Mouse (Mus musculus) embryonic fibroblast, embryonic 13.5 days (primary cell): Measurements from ENCODE around the gene Pi4ka. TPM values are rescaled to one million over a fixed set of nuclear protein-coding genes. Genes with fewer than 3 reads are reported as not detected.

Source experiments
- H3K27ac ChIP-seq: 2 replicates; pipeline ENCODE4 v1.5.1; 2012; ENCODE audit warnings: low read length, control low read depth, inconsistent platforms; ENCODE audit not compliant: insufficient read depth
- H3K4me1 ChIP-seq: 2 replicates; pipeline ENCODE4 v1.6.1; 2011; ENCODE audit warnings: low read length; ENCODE audit not compliant: control insufficient read depth, insufficient read depth
- H3K4me3 ChIP-seq: 2 replicates; pipeline ENCODE4 v1.5.1; 2011; ENCODE audit warnings: mild to moderate bottlenecking, control low read depth, low read length; ENCODE audit not compliant: insufficient read depth
- CTCF ChIP-seq: IDR thresholded peaks from 2 replicates; pipeline ENCODE4 v1.5.1; 2011; ENCODE audit warnings: mild to moderate bottlenecking, control low read depth, low read length, moderate library complexity, borderline replicate concordance; ENCODE audit not compliant: insufficient read depth
- POLR2A ChIP-seq: IDR thresholded peaks from 2 replicates; pipeline ENCODE4 v1.6.1; 2011; ENCODE audit warnings: low read depth, mild to moderate bottlenecking, control low read depth, low read length, moderate library complexity
- polyA plus RNA-seq: library from polyadenylated mRNA; stranded (reverse); fragments of >200 nt; gene quantifications from 2 replicates; pipeline ENCODE4 v1.2.4, GENCODE M21; 2011; ENCODE audit warnings: low read depth; ENCODE audit not compliant: missing spikeins, insufficient read length

Gene Pi4ka
- 58.4 and 59.3 TPM in 2 replicates for polyA plus RNA-seq

DNA sequence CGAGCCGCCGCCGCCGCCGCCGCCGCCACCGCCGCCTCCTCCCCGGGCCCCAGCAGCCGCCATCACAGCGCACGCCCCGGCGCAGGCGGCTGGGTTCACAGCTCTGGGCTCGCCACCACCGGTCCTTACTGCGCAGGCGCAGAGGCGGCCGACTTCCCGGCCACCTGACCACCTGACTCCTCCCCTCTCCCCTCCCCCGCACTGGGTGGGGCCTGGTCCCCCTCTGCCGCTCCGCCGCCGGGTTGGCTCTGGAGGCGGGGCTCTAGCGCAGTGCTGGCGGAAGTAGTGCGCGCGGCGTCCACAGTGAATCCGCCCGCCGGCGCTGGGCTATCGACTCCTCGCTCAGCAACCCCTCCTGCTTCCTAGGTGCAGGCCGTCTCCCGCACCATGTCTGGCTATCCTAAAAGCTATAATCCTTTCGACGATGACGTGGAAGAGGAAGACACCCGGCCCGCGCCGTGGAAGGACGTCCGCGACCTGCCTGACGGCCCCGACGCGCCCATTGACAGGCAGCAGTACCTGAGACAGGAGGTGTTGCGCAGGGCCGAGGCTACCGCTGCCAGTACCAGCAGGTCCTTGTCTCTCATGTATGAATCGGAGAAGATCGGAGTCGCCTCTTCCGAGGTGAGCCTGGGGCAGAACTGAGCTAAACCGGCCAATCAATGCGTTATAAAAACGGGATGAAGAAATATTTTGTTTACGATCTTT lies at the start of gene Pi4ka, which contains the start of gene Snap29:
TSS of gene Pi4ka (minus strand) at position 579 of the 708 bp plus-strand sequence.
TSS of gene Snap29 (plus strand) at position 251 of the 708 bp plus-strand sequence.
- Histone ChIP-seq H3K4me3 (peak within 1 kb of the TSS; percentile 97), H3K4me1 (peaks cover 20% of the 10 kb centered on the region), H3K27ac (peak within 1 kb of the TSS; percentile 44; the same call in 1 of the 2 replicates)
- TF ChIP-seq CTCF (no peak), POLR2A (peak; percentile 73)

DNA sequence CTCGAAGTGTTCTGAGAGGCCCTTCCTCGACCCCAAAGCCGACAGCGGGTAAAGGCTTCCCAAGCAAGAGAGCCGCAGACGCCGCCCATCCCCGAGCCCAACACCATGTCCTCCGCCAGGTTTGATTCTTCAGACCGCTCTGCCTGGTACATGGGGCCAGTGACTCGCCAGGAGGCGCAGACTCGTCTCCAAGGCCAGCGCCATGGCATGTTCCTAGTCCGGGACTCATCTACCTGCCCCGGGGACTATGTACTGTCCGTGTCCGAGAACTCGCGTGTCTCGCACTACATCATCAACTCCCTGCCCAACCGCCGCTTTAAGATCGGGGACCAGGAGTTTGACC lies 46.2 kb upstream of the Pi4ka start:
- H3K27ac ChIP-seq = peak overlapping the region; percentile 44
- peaks cover 15% of the 10 kb centered on the region for H3K4me1 ChIP-seq
- TF ChIP-seq POLR2A (no peak), CTCF (no peak)
- H3K4me3 ChIP-seq = peak overlapping the region; percentile 96

DNA sequence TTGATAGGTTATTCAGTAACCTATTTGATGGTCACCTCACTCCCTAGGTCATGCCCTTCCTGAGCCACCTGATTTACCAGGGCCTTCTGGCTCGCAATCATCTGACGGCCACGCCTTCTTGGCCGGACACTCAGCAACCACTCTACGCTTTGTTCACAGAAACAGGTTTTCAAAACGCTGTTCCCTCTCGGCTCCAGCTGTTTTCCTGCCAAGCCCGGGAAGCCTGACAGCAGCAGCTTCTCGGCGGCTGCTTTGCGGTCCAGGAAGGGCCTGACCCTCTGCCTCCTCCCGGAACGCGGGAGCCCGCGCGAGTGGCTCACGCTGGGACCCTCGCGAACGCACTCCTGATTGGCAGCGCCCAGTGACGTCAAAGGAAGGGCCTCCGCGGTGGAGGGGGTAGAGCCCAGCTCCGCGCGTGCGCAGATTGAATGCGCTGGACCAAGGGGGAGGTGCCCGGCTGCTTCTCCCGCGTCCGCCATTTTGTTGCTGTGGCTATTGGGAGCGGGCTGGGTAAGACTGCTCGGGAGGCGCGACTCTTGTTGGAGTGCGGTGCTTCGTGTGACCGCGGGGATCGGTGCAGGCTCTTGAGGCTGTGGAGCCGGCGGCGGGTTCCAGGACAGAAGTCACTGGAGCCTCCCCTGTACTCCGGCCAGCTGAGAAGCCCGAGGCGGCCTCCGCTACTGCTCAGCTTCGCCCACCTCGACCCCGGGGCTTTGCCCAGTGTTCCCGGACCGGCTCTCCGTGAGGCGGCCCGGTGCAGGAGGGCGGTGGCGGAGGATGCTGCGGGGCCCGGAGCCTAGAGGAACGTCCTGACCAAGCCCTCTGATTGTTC lies 45.6 kb upstream of the Pi4ka start, which contains the start of gene Crkl:
TSS of gene Crkl (plus strand) at position 447 of the 832 bp plus-strand sequence.
- TF ChIP-seq POLR2A (peak; percentile 73), CTCF (no peak)
- Histone ChIP-seq H3K4me3 (peak within 1 kb of the TSS; percentile 96), H3K27ac (peak within 1 kb of the TSS; percentile 44), H3K4me1 (peaks cover 12% of the 10 kb centered on the region)

DNA sequence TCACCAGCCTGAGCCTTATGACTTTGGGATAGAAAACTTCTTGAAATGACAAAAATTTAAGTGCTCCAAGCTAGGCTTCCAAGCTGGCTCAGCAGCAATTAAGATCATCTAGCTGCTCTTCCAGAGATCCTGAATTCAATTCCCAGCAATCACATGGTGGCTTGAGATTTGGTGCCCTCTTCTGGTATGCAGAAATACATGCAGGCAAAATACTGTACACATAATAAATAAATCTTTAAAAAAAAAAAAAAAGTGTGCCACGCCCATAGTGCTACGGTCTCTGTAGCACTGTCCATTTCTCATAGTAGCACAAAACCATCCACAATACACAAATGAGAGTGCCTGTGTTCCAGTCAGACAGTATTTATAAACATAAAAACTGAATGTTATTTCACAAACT lies 26.5 kb upstream of the Pi4ka start:
- TF ChIP-seq POLR2A (no peak), CTCF (no peak)

DNA sequence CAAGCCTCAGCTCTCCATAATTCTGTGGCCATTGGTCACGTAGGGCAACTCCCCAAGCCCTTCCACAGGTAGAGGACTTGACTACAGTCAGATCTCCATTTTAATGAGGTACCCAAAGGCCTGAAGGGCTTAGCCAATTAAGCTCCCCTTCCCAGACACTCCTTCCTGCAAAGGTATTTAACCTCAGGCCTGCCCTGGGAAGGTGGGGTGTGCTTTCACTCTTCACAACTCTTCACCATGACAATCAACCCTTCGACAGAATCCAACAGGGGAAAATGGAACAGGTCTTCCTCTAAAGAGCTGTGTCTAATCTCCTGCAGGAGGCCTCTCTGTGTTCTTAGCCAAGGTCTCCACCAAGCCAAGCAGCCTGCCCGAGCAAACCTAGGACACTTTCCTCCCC lies 16.9 kb upstream of the Pi4ka start:
- TF ChIP-seq CTCF (no peak), POLR2A (no peak)
- no peaks in the 10 kb centered on the region for H3K4me1 ChIP-seq
- H3K4me3 ChIP-seq = no peak overlapping the region
- no peak overlapping the region for H3K27ac ChIP-seq

More for the DNA sequence above, 26.5 kb upstream of the Pi4ka start:
- no peak overlapping the region for H3K27ac ChIP-seq
- H3K4me1 ChIP-seq = no peaks in the 10 kb centered on the region
- H3K4me3 ChIP-seq = no peak overlapping the region

DNA sequence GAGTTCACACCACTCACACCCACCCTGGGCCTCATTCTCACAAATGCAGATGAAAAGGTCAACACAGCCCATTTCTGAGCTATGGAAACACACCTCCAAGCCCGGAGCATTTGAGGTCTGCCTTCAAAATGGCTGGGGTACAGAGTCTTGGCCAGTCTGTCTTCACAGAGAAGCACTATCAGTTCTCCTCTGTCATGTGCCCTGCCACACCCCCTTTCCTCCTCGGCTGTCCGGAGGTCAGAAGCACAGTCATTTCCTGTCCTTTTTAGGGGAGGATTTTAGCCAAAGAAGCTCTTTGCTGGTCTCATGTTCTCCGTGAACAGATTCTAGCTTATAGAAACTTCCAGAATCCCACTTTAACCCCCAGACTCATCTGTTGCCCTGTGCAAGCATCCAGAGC lies 4.1 kb upstream of the Pi4ka start:
- Histone ChIP-seq H3K4me3 (no peak overlapping the region), H3K4me1 (peaks cover 16% of the 10 kb centered on the region), H3K27ac (no peak overlapping the region)
- TF ChIP-seq POLR2A = no peak
- no peak for TF ChIP-seq CTCF

DNA sequence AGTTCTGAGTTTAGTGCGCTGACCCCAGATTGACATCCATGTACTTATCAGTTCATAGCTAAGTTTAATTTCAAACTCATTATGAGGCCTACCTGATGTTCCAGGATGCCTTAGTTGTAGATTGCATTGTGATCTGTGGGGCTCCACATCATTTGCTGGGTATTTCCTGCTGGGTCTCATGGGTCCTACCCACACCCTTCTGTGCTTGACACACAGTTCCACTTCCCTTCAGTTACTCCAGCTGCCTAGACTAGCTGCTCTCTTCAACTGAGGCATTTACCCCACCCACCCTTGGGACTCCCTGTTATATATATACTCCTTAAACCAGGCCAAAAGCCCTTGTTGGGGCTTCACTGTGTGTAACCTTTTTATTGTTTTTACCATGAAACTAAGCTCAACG lies 2.9 kb upstream of the Pi4ka start:
- Histone ChIP-seq H3K4me1 (peaks cover 20% of the 10 kb centered on the region), H3K4me3 (no peak overlapping the region), H3K27ac (no peak overlapping the region)
- no peak for TF ChIP-seq POLR2A
- TF ChIP-seq CTCF = no peak

DNA sequence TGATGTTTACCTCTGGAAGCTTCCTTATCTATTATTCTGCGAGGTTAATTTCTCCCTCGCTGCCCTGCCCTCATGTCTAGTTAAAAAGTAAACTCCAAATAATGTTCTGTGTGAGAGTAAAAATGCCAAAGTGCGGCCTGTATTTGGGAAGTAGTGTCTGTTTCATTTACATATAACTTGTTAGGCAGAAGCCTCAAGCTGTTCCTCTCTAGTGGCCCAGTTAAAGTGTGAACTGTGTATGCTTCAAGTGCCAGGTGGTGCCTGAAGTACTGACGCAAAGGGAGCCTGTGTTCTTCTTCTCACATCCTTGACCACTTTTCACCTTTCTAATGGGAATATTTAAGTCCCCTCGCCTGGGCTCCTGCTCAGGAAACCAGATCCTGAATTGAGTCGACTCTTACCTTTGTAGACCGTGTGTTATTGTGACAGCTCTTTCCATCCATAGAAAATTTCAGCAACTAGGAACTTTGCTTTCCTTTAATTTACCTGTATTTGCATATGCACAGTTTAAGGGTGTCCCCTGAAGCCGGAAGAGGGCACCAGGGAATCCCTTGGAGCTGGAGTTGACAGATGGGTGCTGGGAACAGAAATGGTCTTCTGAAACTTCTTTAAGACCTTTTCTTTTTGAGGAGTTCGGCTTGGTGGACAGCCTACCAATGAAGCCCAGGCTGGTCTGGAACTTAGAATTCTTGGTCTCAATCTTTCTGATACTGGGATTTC lies 558 bp upstream of the Pi4ka start:
- peak overlapping the region; percentile 89 for H3K4me3 ChIP-seq
- no peak for TF ChIP-seq POLR2A
- TF ChIP-seq CTCF = no peak
- no peak overlapping the region for H3K27ac ChIP-seq

DNA sequence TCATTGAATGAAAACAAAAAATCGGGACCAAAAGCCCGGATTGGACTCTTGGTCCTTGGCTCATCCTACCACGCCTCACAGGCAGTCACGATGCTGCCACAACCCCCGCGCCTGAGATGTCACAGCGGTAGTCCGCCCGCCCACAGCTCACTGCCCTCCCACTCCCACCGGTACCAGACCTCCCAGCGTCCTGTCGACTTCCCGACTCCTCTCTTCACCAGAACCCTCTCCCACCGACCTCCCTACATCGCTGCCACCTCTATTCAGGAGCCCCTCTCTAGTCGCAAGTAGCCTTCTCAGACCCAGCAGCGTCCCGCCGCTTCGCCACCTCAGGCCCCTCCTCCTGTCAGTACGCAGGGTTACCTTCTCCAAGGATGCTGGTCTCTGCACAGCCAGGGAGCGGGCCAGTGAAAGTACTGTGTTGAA lies 830 bp downstream of the Pi4ka start:
- Histone ChIP-seq H3K27ac (peak overlapping the region; percentile 44; the same call in 1 of the 2 replicates), H3K4me3 (peak overlapping the region; percentile 97), H3K4me1 (peaks cover 19% of the 10 kb centered on the region)
- TF ChIP-seq POLR2A (peak; percentile 58), CTCF (no peak)

More for the DNA sequence above, 558 bp upstream of the Pi4ka start:
- H3K4me1 ChIP-seq = peaks cover 20% of the 10 kb centered on the region
